Mouse (Mus musculus): Measurements from ENCODE around the gene Kcnj15. TPM values are rescaled to one million over a fixed set of nuclear protein-coding genes. Genes with fewer than 3 reads are reported as not detected.

Gene Kcnj15
- polyA plus RNA-seq, 1 experiment from 2014 or later: 0.11 TPM

- Histone ChIP-seq H3K4me3 (ENCODE audit: low read length) (no peak overlapping the region), H3K27me3 (replicated peaks; ENCODE audit: control insufficient read depth, insufficient read depth, low read length) (no peaks in the 10 kb centered on the region), H3K9ac (ENCODE audit: low read depth, low read length) (no peak overlapping the region), H3K4me2 (ENCODE audit: low read length) (no peak overlapping the region), H3K36me3 (ENCODE audit: control insufficient read depth, insufficient read depth, low read length) (no peaks in the 10 kb centered on the region), H3K27ac (ENCODE audit: low read depth, low read length) (no peak overlapping the region), H3K4me1 (ENCODE audit: control insufficient read depth, insufficient read depth, low read depth, low read length) (no peaks in the 10 kb centered on the region), H3K9me3 (ENCODE audit: control insufficient read depth, low read length) (no peaks in the 10 kb centered on the region)
- whole genome bisulfite sequencing: 92% methylated on average over 4 of the region's 4 CpGs
- no peak for ATAC-seq
These were observed 15.2 kb upstream of the Kcnj15 start for GRCm38 (mm10) chr16:95242114-95242513.

GRCm38 (mm10) chr16:95243401-95243800 is 14.0 kb upstream of the Kcnj15 start:
- 93% methylated on average over 1 of the region's 1 CpGs for WGBS
- no peaks in the 10 kb centered on the region for H3K27me3 ChIP-seq (replicated peaks; ENCODE audit: control insufficient read depth, insufficient read depth, low read length)
- no peak overlapping the region for H3K4me3 ChIP-seq (ENCODE audit: low read length)
- H3K27ac ChIP-seq (ENCODE audit: low read depth, low read length): no peak overlapping the region
- H3K4me2 ChIP-seq (ENCODE audit: low read length): no peak overlapping the region
- no peak overlapping the region for H3K9ac ChIP-seq (ENCODE audit: low read depth, low read length)
- no peaks in the 10 kb centered on the region for H3K4me1 ChIP-seq (ENCODE audit: control insufficient read depth, insufficient read depth, low read depth, low read length)
- H3K9me3 ChIP-seq (ENCODE audit: control insufficient read depth, low read length): no peaks in the 10 kb centered on the region
- ATAC-seq: no peak
- no peaks in the 10 kb centered on the region for H3K36me3 ChIP-seq (ENCODE audit: control insufficient read depth, insufficient read depth, low read length)

- Histone ChIP-seq H3K9ac (ENCODE audit: low read depth, low read length) (no peak overlapping the region), H3K27me3 (replicated peaks; ENCODE audit: control insufficient read depth, insufficient read depth, low read length) (no peaks in the 10 kb centered on the region), H3K36me3 (ENCODE audit: control insufficient read depth, insufficient read depth, low read length) (no peaks in the 10 kb centered on the region), H3K9me3 (ENCODE audit: control insufficient read depth, low read length) (no peaks in the 10 kb centered on the region), H3K27ac (ENCODE audit: low read depth, low read length) (no peak overlapping the region), H3K4me3 (ENCODE audit: low read length) (no peak overlapping the region), H3K4me2 (ENCODE audit: low read length) (no peak overlapping the region), H3K4me1 (ENCODE audit: control insufficient read depth, insufficient read depth, low read depth, low read length) (no peaks in the 10 kb centered on the region)
- WGBS: 85% methylated on average over 12 of the region's 12 CpGs
- ATAC-seq: no peak
These were observed 12.6 kb upstream of the Kcnj15 start for GRCm38 (mm10) chr16:95244626-95245303.

- no peak overlapping the region for H3K27ac ChIP-seq (ENCODE audit: low read depth, low read length)
- H3K9ac ChIP-seq (ENCODE audit: low read depth, low read length): no peak overlapping the region
- ATAC-seq: no peak
- H3K36me3 ChIP-seq (ENCODE audit: control insufficient read depth, insufficient read depth, low read length): no peaks in the 10 kb centered on the region
- no peaks in the 10 kb centered on the region for H3K4me1 ChIP-seq (ENCODE audit: control insufficient read depth, insufficient read depth, low read depth, low read length)
- H3K4me3 ChIP-seq (ENCODE audit: low read length): no peak overlapping the region
- no peaks in the 10 kb centered on the region for H3K9me3 ChIP-seq (ENCODE audit: control insufficient read depth, low read length)
- H3K27me3 ChIP-seq (replicated peaks; ENCODE audit: control insufficient read depth, insufficient read depth, low read length): no peaks in the 10 kb centered on the region
- WGBS: 89% methylated on average over 3 of the region's 3 CpGs
- no peak overlapping the region for H3K4me2 ChIP-seq (ENCODE audit: low read length)
These were observed 11.9 kb upstream of the Kcnj15 start for GRCm38 (mm10) chr16:95245499-95245898.

GRCm38 (mm10) chr16:95248646-95249045 is 8.7 kb upstream of the Kcnj15 start:
- Histone ChIP-seq H3K27ac (ENCODE audit: low read depth, low read length) (no peak overlapping the region), H3K9ac (ENCODE audit: low read depth, low read length) (no peak overlapping the region), H3K4me2 (ENCODE audit: low read length) (no peak overlapping the region), H3K36me3 (ENCODE audit: control insufficient read depth, insufficient read depth, low read length) (no peaks in the 10 kb centered on the region), H3K4me1 (ENCODE audit: control insufficient read depth, insufficient read depth, low read depth, low read length) (no peaks in the 10 kb centered on the region), H3K27me3 (replicated peaks; ENCODE audit: control insufficient read depth, insufficient read depth, low read length) (no peaks in the 10 kb centered on the region), H3K9me3 (ENCODE audit: control insufficient read depth, low read length) (no peaks in the 10 kb centered on the region), H3K4me3 (ENCODE audit: low read length) (no peak overlapping the region)
- no peak for ATAC-seq
- 85% methylated on average over 5 of the region's 5 CpGs for WGBS

- no peak overlapping the region for H3K4me2 ChIP-seq (ENCODE audit: low read length)
These were observed 710 bp upstream of the Kcnj15 start for GRCm38 (mm10) chr16:95256648-95257047.

DNA sequence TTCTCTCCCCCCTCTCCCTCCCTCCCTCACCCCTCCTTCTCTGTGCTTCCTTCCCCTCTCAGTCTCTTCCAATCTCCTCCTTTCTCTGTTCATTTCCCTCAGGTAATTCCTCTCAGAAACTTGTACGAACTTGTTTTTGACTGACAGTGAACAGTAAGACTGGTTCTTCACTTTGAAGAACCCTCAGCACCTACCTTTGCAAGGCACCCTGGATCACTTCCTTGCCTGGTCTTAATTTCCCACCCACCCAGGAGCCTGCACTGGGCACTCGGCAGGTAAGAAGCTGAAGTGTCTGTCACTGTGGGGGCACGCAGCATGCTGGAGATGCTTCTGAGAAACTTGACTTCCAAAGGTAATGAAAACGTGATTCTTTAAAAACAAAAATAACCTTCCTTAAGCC is 742 bp downstream of the Kcnj15 start:
- H3K4me3 ChIP-seq (ENCODE audit: low read length): no peak overlapping the region
- WGBS: 56% methylated on average over 4 of the region's 4 CpGs
- H3K36me3 ChIP-seq (ENCODE audit: control insufficient read depth, insufficient read depth, low read length): no peaks in the 10 kb centered on the region
- no peak overlapping the region for H3K4me2 ChIP-seq (ENCODE audit: low read length)
- H3K9me3 ChIP-seq (ENCODE audit: control insufficient read depth, low read length): no peaks in the 10 kb centered on the region
- no peak overlapping the region for H3K9ac ChIP-seq (ENCODE audit: low read depth, low read length)
- ATAC-seq: no peak
- no peaks in the 10 kb centered on the region for H3K27me3 ChIP-seq (replicated peaks; ENCODE audit: control insufficient read depth, insufficient read depth, low read length)
- H3K27ac ChIP-seq (ENCODE audit: low read depth, low read length): no peak overlapping the region
- H3K4me1 ChIP-seq (ENCODE audit: control insufficient read depth, insufficient read depth, low read depth, low read length): no peaks in the 10 kb centered on the region

More at GRCm38 (mm10) chr16:95256648-95257047, 710 bp upstream of the Kcnj15 start:
- no peak overlapping the region for H3K9ac ChIP-seq (ENCODE audit: low read depth, low read length)
- no peaks in the 10 kb centered on the region for H3K9me3 ChIP-seq (ENCODE audit: control insufficient read depth, low read length)
- H3K27me3 ChIP-seq (replicated peaks; ENCODE audit: control insufficient read depth, insufficient read depth, low read length): no peaks in the 10 kb centered on the region
- H3K27ac ChIP-seq (ENCODE audit: low read depth, low read length): no peak overlapping the region
- WGBS: 56% methylated on average over 2 of the region's 2 CpGs
- no peaks in the 10 kb centered on the region for H3K4me1 ChIP-seq (ENCODE audit: control insufficient read depth, insufficient read depth, low read depth, low read length)
- no peak for ATAC-seq
- H3K36me3 ChIP-seq (ENCODE audit: control insufficient read depth, insufficient read depth, low read length): no peaks in the 10 kb centered on the region
- H3K4me3 ChIP-seq (ENCODE audit: low read length): no peak overlapping the region

DNA sequence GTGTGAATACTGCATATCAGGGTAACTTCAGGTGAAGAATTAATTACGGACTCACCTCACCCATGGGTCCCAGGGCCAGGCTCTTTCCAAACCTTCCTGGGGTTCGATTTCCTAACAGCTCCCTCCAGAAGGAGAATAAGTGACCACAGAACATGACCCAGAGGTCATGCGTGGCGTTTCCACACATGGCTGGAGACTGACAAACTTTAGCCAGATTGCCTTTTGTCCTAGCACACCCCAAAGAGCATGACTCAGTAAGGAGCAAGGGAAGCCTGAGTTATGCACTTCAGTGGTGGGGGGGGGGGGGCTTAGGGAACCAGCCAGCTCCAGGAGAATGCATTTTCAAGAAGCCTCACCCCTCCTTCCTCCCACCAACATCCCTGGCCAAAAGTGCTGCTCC is 2.1 kb downstream of the Kcnj15 start:
- Histone ChIP-seq H3K4me3 (ENCODE audit: low read length) (no peak overlapping the region), H3K36me3 (ENCODE audit: control insufficient read depth, insufficient read depth, low read length) (no peaks in the 10 kb centered on the region), H3K9me3 (ENCODE audit: control insufficient read depth, low read length) (no peaks in the 10 kb centered on the region), H3K9ac (ENCODE audit: low read depth, low read length) (no peak overlapping the region), H3K27me3 (replicated peaks; ENCODE audit: control insufficient read depth, insufficient read depth, low read length) (no peaks in the 10 kb centered on the region), H3K4me1 (ENCODE audit: control insufficient read depth, insufficient read depth, low read depth, low read length) (no peaks in the 10 kb centered on the region), H3K4me2 (ENCODE audit: low read length) (no peak overlapping the region), H3K27ac (ENCODE audit: low read depth, low read length) (no peak overlapping the region)
- 62% methylated on average over 4 of the region's 4 CpGs for WGBS
- no peak for ATAC-seq

DNA sequence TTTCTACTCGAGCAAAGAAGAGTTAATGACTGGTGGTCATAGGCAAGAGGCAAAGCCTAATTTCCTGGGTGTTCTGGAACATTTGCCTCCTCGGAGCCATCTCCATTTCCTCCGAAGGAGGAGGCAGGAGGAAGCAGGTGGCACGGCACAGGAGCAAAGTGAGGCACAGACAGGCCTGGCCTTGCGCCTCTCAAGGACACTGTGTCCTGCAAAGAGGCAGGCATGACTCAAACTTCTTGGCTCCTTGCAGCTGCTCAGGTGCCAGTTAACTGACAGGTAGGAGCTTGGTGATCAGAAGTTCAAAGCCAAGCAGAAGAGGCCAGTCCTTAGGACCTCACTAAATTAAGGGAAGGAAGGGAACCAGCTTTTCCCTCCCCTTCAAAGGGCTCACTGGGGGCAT is 3.3 kb downstream of the Kcnj15 start:
- H3K4me2 ChIP-seq (ENCODE audit: low read length): no peak overlapping the region
- WGBS: 74% methylated on average over 5 of the region's 5 CpGs
- ATAC-seq: no peak

GRCm38 (mm10) chr16:95261807-95262206 is 4.4 kb downstream of the Kcnj15 start:
- no peaks in the 10 kb centered on the region for H3K4me1 ChIP-seq (ENCODE audit: control insufficient read depth, insufficient read depth, low read depth, low read length)
- H3K9ac ChIP-seq (ENCODE audit: low read depth, low read length): no peak overlapping the region
- 74% methylated on average over 4 of the region's 4 CpGs for WGBS
- H3K27ac ChIP-seq (ENCODE audit: low read depth, low read length): no peak overlapping the region
- H3K4me2 ChIP-seq (ENCODE audit: low read length): no peak overlapping the region
- H3K27me3 ChIP-seq (replicated peaks; ENCODE audit: control insufficient read depth, insufficient read depth, low read length): no peaks in the 10 kb centered on the region
- no peak for ATAC-seq
- H3K9me3 ChIP-seq (ENCODE audit: control insufficient read depth, low read length): no peaks in the 10 kb centered on the region
- no peaks in the 10 kb centered on the region for H3K36me3 ChIP-seq (ENCODE audit: control insufficient read depth, insufficient read depth, low read length)
- no peak overlapping the region for H3K4me3 ChIP-seq (ENCODE audit: low read length)

More for the DNA sequence above, 3.3 kb downstream of the Kcnj15 start:
- H3K9ac ChIP-seq (ENCODE audit: low read depth, low read length): no peak overlapping the region
- no peak overlapping the region for H3K27ac ChIP-seq (ENCODE audit: low read depth, low read length)
- H3K27me3 ChIP-seq (replicated peaks; ENCODE audit: control insufficient read depth, insufficient read depth, low read length): no peaks in the 10 kb centered on the region
- H3K9me3 ChIP-seq (ENCODE audit: control insufficient read depth, low read length): no peaks in the 10 kb centered on the region
- H3K36me3 ChIP-seq (ENCODE audit: control insufficient read depth, insufficient read depth, low read length): no peaks in the 10 kb centered on the region
- no peaks in the 10 kb centered on the region for H3K4me1 ChIP-seq (ENCODE audit: control insufficient read depth, insufficient read depth, low read depth, low read length)
- no peak overlapping the region for H3K4me3 ChIP-seq (ENCODE audit: low read length)

All from hindbrain, embryonic 16.5 days (tissue).